Mouse (Mus musculus): ENCODE results near the gene Esrrb. TPM values are rescaled to one million over a fixed set of nuclear protein-coding genes. Genes with fewer than 3 reads are reported as not detected.
A peak's percentile ranks its signal among the peaks of the same experiment; 100 is the strongest.

Gene Esrrb
- total RNA-seq, 2 experiments from 2014 or later = 1.3 to 1.6 TPM

DNA sequence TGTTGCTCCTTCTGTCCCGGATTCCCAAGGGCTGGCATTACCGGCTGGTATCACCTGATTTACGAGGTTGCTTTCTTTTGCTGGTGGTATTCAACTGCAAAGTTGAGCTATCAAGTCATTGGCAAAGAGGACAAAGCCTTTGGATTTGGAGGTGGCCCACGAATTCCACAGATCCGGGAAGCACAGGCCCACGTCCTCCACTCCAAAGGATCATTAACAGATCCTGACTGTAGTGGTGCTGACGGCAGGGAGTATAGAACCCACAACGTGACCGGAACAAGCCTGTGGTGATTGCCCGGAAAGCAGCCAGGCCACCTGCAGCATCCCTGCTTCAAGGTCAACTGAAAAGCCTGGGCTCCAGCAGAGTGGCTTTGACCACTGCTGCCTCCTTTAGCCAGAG is 140.8 kb downstream of the Esrrb start:
- DNase-seq = no peak

DNA sequence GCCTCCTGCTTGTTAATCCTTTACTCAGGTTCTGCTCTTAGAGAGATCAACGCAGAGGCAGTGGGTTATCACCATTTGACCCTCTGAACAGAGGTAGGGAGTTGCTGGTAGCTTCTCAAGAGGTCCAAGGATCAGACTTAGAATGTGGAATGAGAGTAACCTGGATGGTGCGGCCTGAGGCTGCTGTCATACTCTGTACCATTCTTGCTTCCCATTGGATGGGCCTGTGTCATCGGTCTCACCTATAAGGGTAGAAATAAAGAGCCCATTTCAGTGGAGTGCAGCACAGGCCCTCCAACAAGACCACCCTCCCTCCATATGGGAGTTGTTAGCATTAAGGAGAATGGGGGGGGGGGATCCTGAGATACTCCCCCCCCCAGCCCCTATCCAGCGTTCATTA is 143.0 kb downstream of the Esrrb start:
- no peak for DNase-seq

DNA sequence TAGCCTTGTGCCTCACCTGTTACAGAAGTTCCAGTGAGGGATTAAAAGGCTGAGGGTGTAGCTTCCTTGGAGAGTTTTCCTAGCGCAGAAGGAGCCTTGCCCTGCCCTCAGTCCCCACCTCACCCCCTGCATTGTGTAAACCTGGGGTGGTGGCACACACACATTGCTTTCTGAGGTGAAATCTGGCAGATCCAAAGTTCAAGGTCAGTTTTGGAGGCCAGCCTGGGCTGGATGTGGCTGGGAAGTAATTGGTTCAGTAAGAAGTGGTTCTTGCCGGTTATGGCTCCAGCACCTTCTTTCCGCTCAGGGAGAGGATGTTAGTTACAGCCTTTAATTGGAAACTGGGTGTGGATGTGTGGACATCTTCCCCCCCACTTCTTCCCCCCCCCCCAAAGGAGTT is 143.4 kb downstream of the Esrrb start:
- no peak for DNase-seq

DNA sequence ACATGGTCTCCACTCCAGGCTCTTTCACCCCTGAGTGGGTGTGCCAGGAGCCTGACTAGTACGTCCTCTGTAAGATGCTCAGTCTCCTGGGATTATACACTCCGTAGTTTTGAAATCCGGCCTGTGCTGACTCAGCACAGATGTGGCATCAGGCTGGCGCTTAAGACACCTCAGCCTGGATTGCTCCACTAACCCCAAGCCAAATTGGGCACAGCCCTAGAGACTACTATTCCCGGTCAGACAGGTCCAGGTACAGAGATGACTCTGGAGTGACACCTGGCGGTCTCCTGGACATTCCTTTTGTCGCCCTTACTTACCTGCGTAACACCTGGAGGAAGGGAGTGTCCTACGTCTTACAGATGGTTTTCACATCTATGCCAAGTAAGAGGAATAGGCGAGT is 146.8 kb downstream of the Esrrb start:
- no peak for DNase-seq

DNA sequence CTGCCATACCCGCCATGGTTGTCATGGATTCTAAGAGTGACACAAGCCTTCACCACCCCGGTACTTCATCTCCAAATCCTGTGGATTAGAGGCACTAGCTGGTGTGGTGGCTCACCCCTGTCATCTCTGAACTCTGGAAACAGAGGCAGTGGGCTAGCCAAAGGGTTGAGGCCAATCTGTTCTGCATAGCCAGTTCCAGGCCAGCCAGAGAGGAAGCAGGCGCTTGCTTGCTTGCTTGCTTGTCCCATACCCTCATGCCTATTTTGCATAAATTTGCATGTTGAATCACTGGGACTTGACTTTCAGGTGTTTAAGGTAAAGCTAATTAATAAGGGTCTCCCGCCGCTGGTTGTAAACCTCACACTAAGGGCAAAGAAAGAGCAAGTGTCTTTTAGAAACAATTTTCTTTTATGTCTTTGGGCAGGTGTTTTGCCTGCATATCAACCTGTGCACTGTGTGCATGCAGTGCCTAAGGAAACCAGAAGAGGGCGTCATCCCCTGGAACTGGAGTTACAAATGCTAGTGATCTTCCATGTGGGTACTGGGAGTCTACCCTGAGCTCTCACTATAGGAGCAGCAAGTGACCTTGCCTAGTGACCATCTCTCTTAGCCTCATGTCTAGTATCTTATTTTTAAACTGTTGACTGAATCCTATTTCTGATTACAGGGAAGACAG is 147.5 kb downstream of the Esrrb start:
- no peak for DNase-seq

DNA sequence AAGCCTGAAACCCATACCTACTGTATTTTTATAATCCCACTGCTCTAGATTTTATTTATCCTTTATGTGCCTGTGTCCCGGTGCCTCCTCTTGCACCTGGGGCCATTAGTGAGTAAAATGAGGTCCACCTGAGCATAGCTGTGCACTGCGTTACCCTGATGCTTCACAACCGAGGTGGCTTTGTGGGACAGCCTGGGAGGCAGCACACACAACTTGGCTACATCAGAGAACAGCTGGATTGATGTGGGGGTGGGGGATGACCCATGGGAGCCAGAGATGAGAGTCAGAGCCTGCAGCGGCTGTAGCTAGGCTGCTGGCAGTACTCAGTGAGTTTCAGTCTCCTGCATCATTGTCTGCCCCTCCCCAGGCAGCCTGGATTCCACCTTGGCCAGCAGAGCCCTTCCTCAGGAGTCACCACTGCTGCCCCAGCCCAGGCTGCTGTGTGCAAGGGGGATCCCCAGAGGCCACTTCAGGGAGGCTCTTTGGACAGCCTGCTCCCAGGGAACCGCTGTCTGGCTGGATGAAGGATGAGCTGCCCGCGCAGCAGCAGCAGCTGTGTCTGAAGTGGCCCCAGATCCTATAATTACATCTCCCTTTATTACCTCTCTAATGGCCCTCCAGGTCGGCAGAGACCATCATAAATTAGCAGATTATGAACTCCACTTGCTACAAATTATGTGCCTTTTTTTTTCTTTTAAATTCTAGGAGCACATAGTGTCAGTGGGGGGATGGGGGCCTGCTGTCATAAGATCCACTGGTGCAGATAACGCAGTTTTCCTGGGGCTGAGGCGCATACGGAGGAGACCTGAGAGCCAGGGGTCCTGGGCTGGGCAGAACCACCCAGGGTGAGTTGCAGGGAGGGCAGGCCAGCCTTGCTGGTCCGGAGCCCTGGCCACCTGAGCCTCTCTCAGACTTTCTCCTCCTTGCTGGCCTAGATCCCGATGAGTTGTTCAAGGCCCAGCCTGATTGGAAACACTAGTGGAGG is 148.7 kb downstream of the Esrrb start:
- DNase-seq = no peak

DNA sequence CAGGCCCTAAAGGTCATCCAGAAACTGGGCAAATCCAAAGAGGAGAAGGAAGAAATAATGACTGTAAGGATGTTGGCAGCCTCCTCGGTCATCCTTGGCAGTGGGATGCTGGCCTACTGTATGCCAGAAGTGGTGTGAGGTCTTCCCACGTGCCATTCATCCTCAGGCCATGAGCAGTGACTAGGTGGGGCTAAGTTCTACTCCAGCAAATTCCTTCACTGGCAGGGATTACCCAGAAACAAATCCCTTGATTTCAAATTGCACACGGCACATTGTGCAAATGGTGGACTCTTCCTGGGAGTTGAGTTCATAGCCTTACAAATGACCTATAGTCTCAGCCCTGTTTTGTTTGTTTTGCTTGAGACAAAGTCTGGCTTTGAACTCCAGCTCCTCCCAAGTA is 151.4 kb downstream of the Esrrb start:
- DNase-seq = no peak

DNA sequence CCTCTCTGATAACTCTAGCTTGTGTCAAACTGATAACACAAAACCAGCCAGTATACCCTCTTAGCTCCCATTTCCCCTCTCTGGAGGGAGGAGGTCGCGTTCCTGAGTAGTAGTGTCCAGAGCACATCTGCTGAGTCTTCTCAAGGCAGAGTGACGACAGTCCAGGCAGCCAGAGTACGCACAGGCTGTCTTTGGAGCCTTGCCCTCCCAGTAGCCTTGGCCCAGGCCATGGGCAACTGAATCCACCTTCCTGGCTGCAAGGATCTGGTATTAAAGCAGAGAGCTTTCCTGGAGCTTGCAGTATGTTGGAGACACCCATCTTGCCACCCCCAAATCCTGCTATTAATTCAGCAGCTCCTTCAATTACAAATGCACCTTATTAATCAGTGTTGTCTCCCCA is 152.7 kb downstream of the Esrrb start:
- no peak for DNase-seq

DNA sequence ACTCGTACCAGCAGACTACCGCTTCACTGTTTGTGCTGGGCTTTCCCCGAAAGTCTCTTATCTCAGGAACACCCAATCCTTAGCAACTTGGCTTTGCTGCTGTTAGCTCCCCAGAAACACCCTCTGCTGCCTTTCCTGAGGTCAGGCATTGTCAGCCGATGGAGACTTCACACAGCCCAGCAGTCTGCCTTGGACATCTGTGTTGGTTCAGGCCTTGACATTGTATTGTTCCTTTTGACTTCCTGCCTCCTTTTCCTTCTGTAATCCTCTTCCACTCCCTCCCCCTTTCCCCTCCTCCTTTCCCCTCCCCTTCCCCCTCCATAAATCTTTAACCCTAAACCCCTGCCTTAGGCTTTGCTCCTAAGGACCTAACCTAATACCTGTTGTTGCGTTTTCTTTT is 155.7 kb downstream of the Esrrb start:
- DNase-seq = no peak

DNA sequence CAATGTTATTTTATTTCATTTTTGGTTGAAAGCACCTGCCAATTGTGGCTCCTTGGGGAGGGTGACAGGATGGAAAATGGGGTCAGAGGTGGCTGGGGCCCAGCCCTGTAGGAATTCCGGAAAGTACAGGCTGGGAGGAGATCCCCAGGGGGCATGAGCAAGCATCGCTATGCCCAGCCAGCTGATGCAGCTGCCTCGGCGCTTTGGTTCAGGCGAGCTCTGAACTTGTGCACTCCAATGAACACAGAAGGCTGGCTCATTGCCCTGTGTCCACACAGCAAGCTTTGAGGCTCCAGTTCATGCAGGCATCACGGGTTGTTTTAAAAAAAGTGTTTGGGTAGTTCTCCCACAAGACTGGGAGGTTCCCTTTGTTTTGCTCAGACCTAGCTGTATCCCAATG is 156.8 kb downstream of the Esrrb start:
- no peak for DNase-seq

DNA sequence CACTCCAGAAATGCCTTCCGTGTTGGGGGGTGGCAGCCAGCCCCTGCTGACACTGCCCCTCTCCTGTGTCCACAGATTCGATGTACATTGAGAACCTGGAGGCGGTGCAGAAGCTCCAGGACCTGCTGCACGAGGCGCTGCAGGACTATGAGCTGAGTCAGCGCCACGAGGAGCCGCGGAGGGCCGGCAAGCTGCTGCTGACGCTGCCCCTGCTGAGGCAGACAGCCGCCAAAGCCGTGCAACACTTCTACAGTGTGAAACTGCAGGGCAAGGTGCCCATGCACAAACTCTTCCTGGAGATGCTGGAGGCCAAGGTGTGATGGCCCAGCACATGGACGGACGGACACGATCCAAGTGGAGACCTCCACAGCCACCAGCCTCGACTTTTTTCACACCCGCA is 157.8 kb downstream of the Esrrb start:
- peak; percentile 15 to 16 for DNase-seq

DNA sequence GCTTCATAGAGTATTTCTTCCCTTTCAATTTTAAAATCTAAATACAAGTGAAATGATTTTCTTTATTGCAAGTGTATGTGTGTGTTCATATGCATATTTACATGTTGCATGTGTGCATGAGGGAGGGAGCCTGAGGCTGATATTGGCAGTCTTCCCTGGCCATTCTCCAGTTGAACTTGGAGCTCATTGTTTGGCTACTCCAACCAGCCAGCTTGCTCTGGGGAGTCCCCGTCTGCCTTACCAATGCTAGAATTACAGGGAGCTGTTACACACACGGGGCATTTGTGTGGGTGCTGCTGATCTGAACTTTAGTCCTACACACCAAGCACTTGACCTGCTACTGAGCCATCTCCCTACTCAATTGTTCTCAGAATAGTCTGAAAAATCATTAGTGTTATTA is 173.4 kb downstream of the Esrrb start:
- no peak for DNase-seq

DNA sequence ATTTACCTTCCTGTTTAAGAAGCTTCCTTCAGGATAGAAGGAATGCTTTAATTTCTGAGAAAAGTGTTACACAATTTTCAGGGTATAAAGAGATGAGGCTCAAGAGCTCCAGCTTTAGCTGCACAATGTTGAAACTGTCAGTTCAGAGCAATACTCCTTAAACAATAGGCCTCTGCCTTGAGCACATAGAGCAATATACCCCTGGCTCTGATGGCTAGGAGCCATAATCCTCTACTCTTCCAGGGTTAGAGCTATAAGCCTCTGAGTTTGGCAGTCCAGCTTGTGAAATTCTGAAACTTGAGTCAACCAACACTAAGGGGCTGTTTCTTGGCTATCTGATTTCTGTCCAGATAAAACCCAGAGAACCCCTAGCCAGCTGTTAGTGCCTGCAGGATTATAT is 176.9 kb downstream of the Esrrb start:
- DNase-seq = no peak

DNA sequence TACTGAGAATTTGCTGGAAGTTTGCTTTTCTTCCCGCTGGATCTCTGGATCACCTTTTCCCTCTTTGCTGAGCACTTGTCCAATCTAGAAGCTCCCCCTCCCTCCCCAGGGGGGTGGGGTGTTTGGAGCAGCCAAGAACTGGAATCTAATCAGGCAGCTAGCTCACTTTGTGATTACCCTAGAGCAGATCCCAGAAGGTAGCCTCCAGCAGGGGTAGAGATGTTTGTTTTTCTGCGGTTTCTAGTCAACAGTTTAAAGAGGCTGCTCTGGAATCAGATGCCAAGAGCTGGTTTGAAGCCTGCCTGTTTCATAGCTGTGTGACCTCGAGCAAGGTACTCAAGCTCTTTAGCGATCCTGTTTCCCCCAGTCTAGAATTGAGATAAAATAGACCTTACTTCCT is 177.8 kb downstream of the Esrrb start:
- DNase-seq = no peak

DNA sequence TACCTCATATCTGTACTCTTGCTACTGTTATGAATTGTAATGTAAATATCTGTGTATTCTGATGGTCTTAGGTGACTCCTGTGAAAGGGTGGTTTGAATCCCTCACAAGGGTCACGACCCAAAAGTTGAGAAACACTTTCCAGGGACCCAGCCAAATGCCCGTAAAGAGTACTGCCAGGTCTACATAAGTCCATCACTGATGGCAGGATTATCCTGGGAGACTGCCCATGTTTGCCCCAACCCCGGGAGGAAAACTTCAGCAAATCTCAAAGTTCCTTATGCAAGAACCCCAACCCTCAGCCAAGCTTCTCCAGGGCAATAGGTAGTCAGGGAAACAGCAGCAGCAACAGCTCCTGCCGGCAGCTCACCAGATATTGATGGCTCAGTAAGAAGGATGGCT is 178.6 kb downstream of the Esrrb start:
- no peak for DNase-seq

DNA sequence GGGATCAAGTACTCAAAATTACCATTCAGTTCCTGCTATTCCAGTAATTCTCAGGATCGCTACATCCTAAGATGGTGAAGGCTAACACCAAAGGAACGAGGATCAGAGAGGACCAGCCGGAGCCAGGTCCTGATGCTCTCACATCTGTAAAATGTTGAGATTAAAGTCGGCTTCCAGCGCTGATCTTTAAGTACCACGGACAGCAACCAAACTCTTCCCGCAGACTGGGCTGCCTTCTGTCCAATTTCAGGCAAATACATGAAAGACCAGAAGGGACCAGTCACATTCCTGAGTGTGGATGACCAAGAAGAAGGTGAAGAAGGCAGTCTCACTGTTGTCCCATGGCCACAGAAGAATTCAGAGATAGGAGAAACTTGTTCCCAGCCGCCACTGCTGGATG is 186.9 kb downstream of the Esrrb start:
- DNase-seq = no peak

DNA sequence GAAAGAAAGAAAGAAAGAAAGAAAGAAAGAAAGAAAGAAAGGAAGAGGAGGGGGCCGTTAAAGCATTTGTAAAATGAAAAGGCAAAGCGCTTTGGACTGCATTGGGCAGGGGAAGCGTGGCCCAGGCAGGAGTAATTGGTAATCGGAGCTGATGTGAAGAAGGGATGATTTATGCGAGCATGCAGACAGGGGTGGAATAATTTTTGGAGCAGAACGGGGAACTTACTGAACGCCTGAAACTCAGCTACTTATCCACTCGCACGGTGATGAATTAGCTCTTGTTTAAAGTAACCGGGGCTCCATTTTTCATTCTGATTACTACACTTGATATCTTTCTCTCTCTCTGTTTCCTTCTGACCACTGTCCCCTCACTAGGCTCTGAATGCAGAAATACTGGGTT is 192.1 kb downstream of the Esrrb start:
- DNase-seq = no peak

DNA sequence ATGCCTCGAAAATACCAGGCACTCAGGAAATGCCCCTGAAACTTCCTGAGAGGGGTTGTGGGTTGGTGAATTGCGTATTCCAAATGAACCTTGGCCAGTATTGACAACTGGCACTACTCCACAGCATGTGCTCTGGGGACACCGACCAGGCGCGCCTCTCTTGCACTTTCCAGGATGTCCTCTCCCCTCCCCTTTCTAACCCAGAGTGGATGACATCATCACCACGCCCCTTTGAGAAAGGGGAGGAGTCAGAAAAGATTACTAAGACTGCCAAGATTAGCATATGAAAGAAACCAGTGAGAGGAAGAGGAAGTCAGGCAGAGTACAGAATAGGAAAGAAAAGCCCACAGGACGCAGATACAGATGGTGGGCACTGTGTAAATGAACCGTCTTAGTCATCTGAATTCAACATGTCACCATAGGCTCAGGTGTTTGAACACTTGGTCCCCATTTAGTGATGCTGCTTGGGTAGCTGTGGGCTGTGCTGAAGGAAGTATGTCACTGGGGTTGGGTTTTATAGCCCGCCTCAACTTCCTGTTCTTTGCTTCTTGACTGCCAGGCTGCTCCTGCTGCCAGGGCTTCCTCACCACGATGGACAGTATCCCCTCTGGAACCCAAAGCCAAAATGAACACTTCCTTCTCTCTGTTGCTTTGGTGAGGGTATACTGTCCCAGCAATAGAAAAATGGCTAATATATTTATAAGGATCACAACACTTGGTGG is 196.0 kb downstream of the Esrrb start:
- no peak for DNase-seq

DNA sequence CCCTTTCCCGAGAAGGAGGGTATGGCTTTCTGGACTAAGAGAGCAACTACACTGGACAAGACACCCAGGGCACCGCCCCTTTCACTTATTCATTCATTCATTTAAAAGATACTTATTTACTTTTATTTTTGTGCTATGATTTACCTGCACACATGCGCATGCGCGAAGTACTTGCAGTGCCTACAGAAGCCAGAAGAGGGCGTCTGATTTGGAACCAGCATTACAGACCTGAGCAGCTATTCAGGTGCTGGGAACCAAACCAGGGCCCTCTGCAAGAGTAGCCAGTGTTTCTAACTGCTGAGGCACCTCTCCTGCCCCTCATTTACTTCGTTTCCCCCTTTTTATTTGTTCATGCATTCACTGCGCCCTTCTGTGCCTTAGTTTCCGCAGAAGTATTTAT is 198.0 kb downstream of the Esrrb start:
- no peak for DNase-seq

DNA sequence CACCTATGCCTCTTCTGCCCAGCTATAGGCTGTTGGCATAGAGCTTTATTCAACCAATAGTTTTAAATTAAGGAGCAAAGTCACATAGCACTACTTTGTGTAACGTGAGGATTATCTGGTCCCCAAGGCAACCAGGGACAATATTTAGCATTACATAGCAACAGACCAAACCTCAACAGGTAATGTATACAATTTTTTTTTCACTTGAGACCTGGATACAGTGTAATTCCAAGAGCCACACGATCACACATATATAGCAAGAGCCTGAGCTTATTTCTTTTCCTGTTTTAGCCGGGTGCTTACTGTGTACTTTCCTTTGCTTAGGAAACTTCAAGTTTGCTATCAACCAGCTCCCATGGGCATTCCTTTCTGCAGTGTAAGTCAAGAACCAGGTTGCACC is 201.8 kb downstream of the Esrrb start:
- DNase-seq = no peak

DNA sequence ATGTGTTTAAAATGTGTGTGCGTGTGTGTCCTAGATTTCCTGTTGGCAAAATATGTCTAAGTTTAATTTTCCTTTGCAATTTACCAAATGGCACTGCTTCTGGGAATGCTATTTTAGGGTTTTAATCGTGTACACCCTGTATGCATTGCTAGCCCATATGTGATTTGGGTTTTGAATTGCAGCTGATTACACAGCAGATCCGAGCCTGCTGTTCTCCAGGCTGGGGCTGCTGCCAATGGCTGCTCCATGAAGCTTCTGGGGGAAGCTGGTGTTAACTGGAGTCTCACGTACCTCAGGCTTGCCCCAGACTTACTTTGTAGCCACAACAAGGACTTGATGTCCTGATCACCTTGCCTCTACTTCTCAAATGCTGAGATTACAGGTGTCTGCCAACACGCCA is 205.1 kb downstream of the Esrrb start:
- DNase-seq = peak; percentile 30 to 45

All from layer of hippocampus, postnatal 36 days (tissue).